Mouse (Mus musculus) T-cell, adult 2 months (primary cell): ENCODE results near the gene Il27.

Source experiments
- DNase-seq: peaks from one replicate; pipeline ENCODE4 v3.0.0; 2022; ENCODE audit warnings: low spot score

Gene Il27

GRCm38 (mm10) chr7:126594862-126595561 is at the start of gene Il27:
Gene Il27, minus strand, starts transcription at chr7:126594941.
- no peak for DNase-seq

DNA sequence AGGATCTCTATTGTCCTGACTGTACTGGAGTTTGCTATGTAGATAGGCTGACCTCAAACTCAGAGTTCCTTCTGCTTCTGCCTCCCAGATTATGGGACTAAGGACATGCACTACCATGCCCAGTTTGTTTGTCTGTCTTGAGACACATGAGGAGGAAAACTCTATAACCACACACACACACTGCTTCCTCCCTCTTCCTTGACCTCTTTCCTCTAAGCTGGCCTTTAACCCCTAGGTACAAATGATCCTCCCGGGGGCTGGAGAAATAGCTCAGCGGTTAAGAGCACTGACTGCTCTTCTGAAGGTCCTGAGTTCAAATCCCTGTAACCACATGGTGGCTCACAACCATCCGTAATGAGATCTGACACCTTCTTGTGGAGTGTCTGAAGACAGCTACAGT is 49.6 kb upstream of the Il27 start:
- DNase-seq = no peak

DNA sequence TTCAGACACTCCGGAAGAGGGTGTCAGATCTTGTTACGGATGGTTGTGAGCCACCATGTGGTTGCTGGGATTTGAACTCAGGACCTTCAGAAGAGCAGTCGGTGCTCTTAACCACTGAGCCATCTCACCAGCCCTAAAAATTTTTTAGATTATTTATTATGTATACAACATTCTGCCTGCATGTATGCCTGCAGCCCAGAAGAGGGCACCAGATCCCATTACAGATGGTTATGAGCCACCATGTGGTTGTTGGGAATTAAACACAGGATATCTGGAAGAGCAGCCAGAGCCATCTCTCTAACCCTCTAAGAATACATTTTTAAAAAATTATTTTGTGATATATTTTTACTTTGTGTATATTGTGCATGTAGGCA is 48.5 kb upstream of the Il27 start:
- peak; percentile 50 for DNase-seq

DNA sequence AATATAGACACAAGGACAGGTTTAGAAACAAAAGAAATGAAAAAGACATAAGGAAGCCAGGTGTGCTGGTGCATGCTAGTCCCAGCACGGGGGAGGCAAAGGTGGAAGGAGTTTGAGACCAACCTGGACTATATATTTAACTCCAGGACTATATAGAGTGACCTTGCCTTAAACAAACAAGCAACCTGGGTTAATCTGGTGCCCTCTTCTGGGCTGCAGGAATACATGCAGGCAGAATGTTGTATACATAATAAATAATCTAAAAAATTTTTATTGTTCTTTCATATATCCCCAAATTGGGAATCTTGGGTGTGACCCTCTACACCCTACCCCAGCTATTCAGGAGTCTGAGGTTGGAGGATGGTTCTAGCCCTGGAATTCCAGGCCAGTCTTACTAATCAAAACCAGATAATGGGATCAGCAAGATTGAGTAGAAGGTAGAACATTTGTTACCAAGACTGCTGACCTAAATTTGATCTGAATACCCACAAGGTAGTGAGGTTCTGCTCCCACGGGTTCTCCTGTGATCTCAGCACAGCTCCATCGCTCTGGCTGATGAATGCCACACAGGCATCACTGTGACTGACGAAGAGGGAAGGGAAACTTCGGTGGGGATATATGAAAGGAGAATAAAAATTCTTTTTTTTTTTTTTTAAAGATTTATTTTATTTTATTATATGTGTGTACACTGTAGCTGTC is 48.0 kb upstream of the Il27 start:
- DNase-seq = no peak

- DNase-seq = peak; percentile 46
Observed at GRCm38 (mm10) chr7:126636733-126637520, 42.2 kb upstream of the Il27 start.

GRCm38 (mm10) chr7:126635375-126635774 is 40.6 kb upstream of the Il27 start:
- no peak for DNase-seq

GRCm38 (mm10) chr7:126632478-126632877 is 37.7 kb upstream of the Il27 start:
- DNase-seq = no peak

GRCm38 (mm10) chr7:126630824-126631518 is 36.2 kb upstream of the Il27 start, which contains the start of gene Nupr1:
Gene Nupr1, minus strand, starts transcription at chr7:126630861.
- DNase-seq = no peak

DNA sequence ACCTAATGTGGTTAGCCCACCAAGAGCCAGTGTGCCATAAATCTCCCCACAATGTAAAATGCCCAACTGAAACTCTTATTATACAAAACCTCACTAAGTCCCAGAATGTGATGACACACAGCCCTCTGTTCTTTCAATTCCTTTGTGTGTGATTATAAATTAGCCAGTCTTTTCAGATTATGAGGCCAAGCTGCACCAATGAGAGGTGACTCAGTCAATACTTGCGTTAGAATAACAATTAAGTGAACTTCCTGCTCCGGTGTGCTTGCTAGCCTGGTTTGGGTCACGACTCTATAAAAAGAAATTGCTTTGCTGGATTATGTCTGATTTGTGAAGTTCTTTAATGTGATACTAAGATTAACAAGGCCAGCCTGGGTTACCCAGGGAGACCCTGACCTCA is 35.2 kb upstream of the Il27 start:
- no peak for DNase-seq

DNA sequence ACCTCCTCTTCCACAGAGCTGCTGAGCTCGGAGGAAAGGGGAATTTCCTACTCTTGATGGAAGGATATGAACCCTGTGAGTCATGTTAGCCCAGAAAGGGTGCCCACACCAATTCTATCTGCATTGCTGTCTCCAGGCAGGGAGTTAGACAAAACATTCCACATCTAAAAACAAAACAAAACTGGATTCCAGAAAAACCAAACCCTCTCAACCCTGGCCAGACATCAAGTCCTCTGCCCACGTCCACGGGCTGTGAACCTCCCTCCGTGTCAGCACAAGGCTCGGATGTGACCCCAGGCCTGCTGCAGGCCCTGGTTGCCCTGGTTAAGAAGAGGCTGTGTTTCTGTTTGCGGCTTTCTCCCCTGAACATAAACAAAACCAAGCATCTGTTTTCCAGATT is 33.4 kb upstream of the Il27 start:
- no peak for DNase-seq

- no peak for DNase-seq
Observed at GRCm38 (mm10) chr7:126625807-126626600, 31.3 kb upstream of the Il27 start.

GRCm38 (mm10) chr7:126625369-126625768 is 30.6 kb upstream of the Il27 start:
- DNase-seq = no peak

GRCm38 (mm10) chr7:126624774-126625173 is 30.0 kb upstream of the Il27 start:
- no peak for DNase-seq

DNA sequence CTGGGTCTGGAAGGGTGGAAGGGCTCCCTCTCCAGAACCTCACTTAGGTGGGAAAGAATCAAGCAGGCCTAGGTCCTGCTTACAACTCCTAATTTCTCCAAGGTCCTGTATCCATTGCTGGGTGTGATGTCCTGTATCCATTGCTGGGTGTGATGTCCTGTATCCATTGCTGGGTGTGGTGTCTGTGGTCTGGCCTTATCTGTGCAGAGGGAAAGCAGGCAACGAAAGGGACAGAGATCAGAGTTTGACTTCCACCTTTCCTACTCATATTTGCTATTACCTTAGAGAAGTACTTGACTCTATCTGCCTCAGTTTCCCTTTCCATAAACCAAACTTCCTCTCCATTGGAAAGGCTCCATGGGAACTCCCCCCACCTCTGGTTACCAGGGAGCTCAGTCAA is 28.6 kb upstream of the Il27 start:
- DNase-seq = no peak

- no peak for DNase-seq
Observed at GRCm38 (mm10) chr7:126621452-126622359, 27.0 kb upstream of the Il27 start.

DNA sequence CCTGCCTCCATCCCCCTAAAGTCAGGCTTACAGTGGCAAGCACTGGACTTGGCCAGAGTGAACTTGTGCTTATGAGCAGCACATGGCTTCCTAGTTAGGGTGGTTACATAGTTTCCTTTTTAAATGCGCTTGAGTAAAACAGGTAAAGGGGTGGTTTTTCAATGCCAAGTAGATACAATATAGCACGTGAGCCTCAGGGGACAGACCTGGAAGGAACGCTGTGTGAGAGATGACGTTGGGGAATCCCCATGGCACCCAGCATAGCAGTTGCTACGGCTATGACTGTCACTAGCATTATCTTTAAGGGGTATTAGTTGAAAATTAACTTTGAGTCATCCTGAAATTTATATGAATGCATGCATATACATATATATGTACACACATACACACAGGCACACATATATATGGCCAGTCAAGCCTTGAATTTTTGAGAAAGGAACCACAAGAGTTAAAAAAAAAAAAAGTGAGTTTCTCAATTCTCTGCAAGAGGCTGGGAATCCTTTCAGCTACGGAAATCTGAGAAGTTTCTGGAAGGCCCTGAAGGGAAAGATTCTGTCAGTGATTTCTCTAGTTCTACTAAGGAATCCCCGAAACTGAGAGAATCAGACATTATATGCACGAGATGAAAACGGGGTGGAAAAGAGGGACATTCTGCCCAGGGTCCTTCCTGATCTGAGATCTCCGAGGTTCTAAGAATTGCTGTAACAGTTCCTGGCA is 25.0 kb upstream of the Il27 start:
- DNase-seq = no peak

GRCm38 (mm10) chr7:126616707-126617106 is 22.0 kb upstream of the Il27 start:
- DNase-seq = no peak

- DNase-seq = no peak
Observed at GRCm38 (mm10) chr7:126612736-126613135, 18.0 kb upstream of the Il27 start.

DNA sequence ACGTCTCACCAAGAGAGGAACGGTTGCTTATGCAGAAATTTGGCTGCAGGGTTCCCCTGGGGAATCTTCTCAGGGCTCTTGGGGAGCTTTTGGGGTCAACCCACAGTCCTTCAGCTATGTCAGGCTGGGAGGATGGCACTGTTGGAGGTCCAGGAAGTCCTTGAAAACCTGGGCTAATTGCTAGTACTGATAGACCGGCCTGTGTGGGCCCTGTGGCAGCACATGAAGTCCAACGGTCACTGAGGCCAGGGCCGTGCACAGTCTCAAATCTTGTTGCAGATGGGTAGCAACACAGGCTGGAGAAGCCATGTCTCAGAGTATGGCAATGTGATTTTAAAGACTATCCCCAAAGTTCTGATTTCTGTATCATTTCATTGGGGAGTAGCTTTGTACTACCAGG is 13.1 kb upstream of the Il27 start:
- DNase-seq = no peak

- DNase-seq = no peak
Observed at GRCm38 (mm10) chr7:126607064-126607463, 12.3 kb upstream of the Il27 start.
